Mouse (Mus musculus) testis, adult 10 weeks (tissue): Measurements from ENCODE around the gene Olfr1302. TPM values are rescaled to one million over a fixed set of nuclear protein-coding genes. Genes with fewer than 3 reads are reported as not detected.

Experiments
- polyA plus RNA-seq: library from polyadenylated mRNA; stranded (reverse); fragments of 350-450 nt; fragmentation: Illumina TruSeq; extraction: RNeasy Lipid Tissue Mini Kit (QIAGEN cat#74804); gene quantifications from one replicate; pipeline ENCODE4 v1.2.3, GENCODE M21; 2014; ENCODE audit warnings: low read depth, low replicate concordance

Gene Olfr1302
- not detected for polyA plus RNA-seq

GRCm38 (mm10) chr2:111777129-111777528 lies at the start of gene Olfr1302:
TSS of gene Olfr1302 (plus strand) at chr2:111777429.

GRCm38 (mm10) chr2:111750706-111751105 lies 26.5 kb upstream of the Olfr1302 start, which contains the start of gene Olfr1301:
TSS of gene Olfr1301 (plus strand) at chr2:111751006.

GRCm38 (mm10) chr2:111820240-111820639 lies 43.0 kb downstream of the Olfr1302 start, which contains the start of gene Olfr1303:
TSS of gene Olfr1303 (minus strand) at chr2:111820340.

Other genes with a start within 250 kb of the Olfr1302 start
- gene Olfr1294, start 237.1 kb upstream of the Olfr1302 start, polyA plus RNA-seq = not detected
- not detected for gene Olfr1295, start 207.7 kb upstream of the Olfr1302 start, polyA plus RNA-seq
- not detected for gene Olfr1297, start 150.9 kb upstream of the Olfr1302 start, polyA plus RNA-seq
- not detected for gene Olfr1298, start 128.2 kb upstream of the Olfr1302 start, polyA plus RNA-seq
- gene Olfr1299, start 116.0 kb upstream of the Olfr1302 start, polyA plus RNA-seq = not detected
- gene Olfr1301, start 26.4 kb upstream of the Olfr1302 start, polyA plus RNA-seq = not detected
- not detected for gene Olfr1303, start 42.9 kb downstream of the Olfr1302 start, polyA plus RNA-seq
- not detected for gene Olfr1305, start 99.7 kb downstream of the Olfr1302 start, polyA plus RNA-seq
- gene Olfr1306, start 138.8 kb downstream of the Olfr1302 start, polyA plus RNA-seq = not detected
- gene Olfr1307, start 172.0 kb downstream of the Olfr1302 start, polyA plus RNA-seq = not detected
- not detected for gene Olfr1308, start 187.5 kb downstream of the Olfr1302 start, polyA plus RNA-seq
- not detected for gene Olfr1309, start 212.9 kb downstream of the Olfr1302 start, polyA plus RNA-seq
- gene Olfr1310, start 235.3 kb downstream of the Olfr1302 start, polyA plus RNA-seq = not detected
- gene Olfr1311, start 247.0 kb downstream of the Olfr1302 start, polyA plus RNA-seq = not detected